Mouse (Mus musculus) bone marrow macrophage, adult 2 months (primary cell): Measurements from ENCODE around the gene Erc1.

Source experiments
- CTCF ChIP-seq: IDR thresholded peaks from 2 replicates; pipeline ENCODE4 v1.5.1; 2012; ENCODE audit warnings: low read depth, mild to moderate bottlenecking, low read length, moderate library complexity
- POLR2A ChIP-seq: IDR thresholded peaks from 2 replicates; pipeline ENCODE4 v1.6.1; 2012; ENCODE audit warnings: mild to moderate bottlenecking, low read depth, low read length, borderline replicate concordance

GRCm38 (mm10) chr6:119821158-119821557 is 26.8 kb downstream of the Erc1 start:
- TF ChIP-seq CTCF (no peak), POLR2A (no peak)
